Mouse (Mus musculus) embryonic facial prominence, embryonic 11.5 days (tissue): ENCODE measurements around the gene Cldn17. TPM values are rescaled to one million over a fixed set of nuclear protein-coding genes. Genes with fewer than 3 reads are reported as not detected.
A peak's percentile ranks its signal among the peaks of the same experiment; 100 is the strongest.

Source experiments
- ATAC-seq: fragments of 200-750 bp; cut with Nextera tagmentation; replicated peaks from 2 replicates; pipeline ENCODE4 v1.8.0; 2017; ENCODE audit warnings: low read depth; ENCODE audit not compliant: insufficient number of reproducible peaks, low FRiP score, low TSS enrichment
- DNase-seq: peaks from one replicate; pipeline ENCODE4 v3.0.0-alpha.2; 2015; ENCODE audit warnings: low spot score
- H3K27ac ChIP-seq: fragments of 300-500 bp; sonication (generic); replicated peaks from 2 replicates; pipeline ENCODE4 v1.5.1; 2014; ENCODE audit warnings: mild to moderate bottlenecking, low read depth, low read length, control low read depth
- H3K27me3 ChIP-seq: fragments of 300-500 bp; sonication (generic); 2 replicates; pipeline ENCODE4 v1.6.1; 2014; ENCODE audit warnings: mild to moderate bottlenecking, low read length, moderate library complexity, mixed read lengths; ENCODE audit not compliant: control insufficient read depth, insufficient read depth
- H3K36me3 ChIP-seq: fragments of 300-500 bp; sonication (generic); replicated peaks from 2 replicates; pipeline ENCODE4 v1.6.1; 2014; ENCODE audit warnings: low read depth, mild to moderate bottlenecking, low read length, moderate library complexity, mixed read lengths; ENCODE audit not compliant: control insufficient read depth, insufficient read depth
- H3K4me1 ChIP-seq: fragments of 300-500 bp; sonication (generic); 2 replicates; pipeline ENCODE4 v1.6.1; 2014; ENCODE audit warnings: low read length, mixed read lengths; ENCODE audit not compliant: control insufficient read depth, insufficient read depth
- H3K4me2 ChIP-seq: fragments of 300-500 bp; sonication (generic); 2 replicates; pipeline ENCODE4 v1.6.1; 2014; ENCODE audit warnings: low read depth, mild to moderate bottlenecking, control low read depth, low read length, moderate library complexity
- H3K4me3 ChIP-seq: fragments of 300-500 bp; sonication (generic); 2 replicates; pipeline ENCODE4 v1.5.1; 2014; ENCODE audit warnings: low read depth, low read length, control low read depth
- H3K9ac ChIP-seq: fragments of 300-500 bp; sonication (generic); replicated peaks from 2 replicates; pipeline ENCODE4 v1.6.1; 2014; ENCODE audit warnings: mild to moderate bottlenecking, control low read depth, low read length
- H3K9me3 ChIP-seq: fragments of 300-500 bp; sonication (generic); replicated peaks from 2 replicates; pipeline ENCODE4 v1.6.1; 2016; ENCODE audit warnings: mild to moderate bottlenecking, low read length, inconsistent platforms, mixed read lengths; ENCODE audit not compliant: control insufficient read depth
- WGBS: fragments of 180-500 bp; shearing (Covaris S2); extraction: QIAGEN DNeasy Blood & Tissue Kit; methylation state at CpG from one replicate; pipeline ENCODE4 v1.1.7; 2014; 5-methylcytosine and 5-hydroxymethylcytosine counted together
- polyA plus RNA-seq: library from polyadenylated mRNA; unstranded; fragments of >200 nt; fragmentation: Nextera tagmentation; extraction: Ambion mirVana; gene quantifications from 2 replicates; pipeline ENCODE4 v1.2.1, GENCODE M21; 2014

Cldn17 gene
- polyA plus RNA-seq: not detected in 2 replicates

- H3K27ac ChIP-seq: no peak within 1 kb of the TSS
- no peak within 1 kb of the TSS for H3K4me2 ChIP-seq
- no peaks in the 10 kb centered on the region for H3K27me3 ChIP-seq
- H3K4me1 ChIP-seq: no peaks in the 10 kb centered on the region
- DNase-seq: no peak
- whole genome bisulfite sequencing: 92% methylated on average over 6 of the region's 6 CpGs
- ATAC-seq: no peak
- H3K4me3 ChIP-seq: no peak within 1 kb of the TSS
- H3K9me3 ChIP-seq: no peaks in the 10 kb centered on the region
- H3K9ac ChIP-seq: no peak within 1 kb of the TSS
- H3K36me3 ChIP-seq: no peaks in the 10 kb centered on the region
These were observed at the start of gene Cldn17 for GRCm38 (mm10) chr16:88506878-88507277. Gene Cldn17 (minus strand): TSS chr16:88506978.

GRCm38 (mm10) chr16:88542488-88542887 is 35.7 kb upstream of the Cldn17 start:
- no peaks in the 10 kb centered on the region for H3K9me3 ChIP-seq

GRCm38 (mm10) chr16:88539841-88540487 is 33.2 kb upstream of the Cldn17 start:
- no peaks in the 10 kb centered on the region for H3K36me3 ChIP-seq

More at GRCm38 (mm10) chr16:88542488-88542887, 35.7 kb upstream of the Cldn17 start:
- H3K27ac ChIP-seq: no peak overlapping the region
- H3K4me1 ChIP-seq: no peaks in the 10 kb centered on the region
- WGBS: 55% methylated on average over 6 of the region's 6 CpGs
- ATAC-seq (no peak), DNase-seq (peak; percentile 67)
- H3K27me3 ChIP-seq: no peaks in the 10 kb centered on the region
- H3K9ac ChIP-seq: no peak overlapping the region
- H3K36me3 ChIP-seq: no peaks in the 10 kb centered on the region
- H3K4me2 ChIP-seq: no peak overlapping the region
- H3K4me3 ChIP-seq: no peak overlapping the region

GRCm38 (mm10) chr16:88511348-88511747 is 4.6 kb upstream of the Cldn17 start:
- no peaks in the 10 kb centered on the region for H3K9me3 ChIP-seq
- no peaks in the 10 kb centered on the region for H3K27me3 ChIP-seq
- no peak overlapping the region for H3K4me2 ChIP-seq
- no peak overlapping the region for H3K4me3 ChIP-seq
- no peak for ATAC-seq
- H3K36me3 ChIP-seq: no peaks in the 10 kb centered on the region
- no peak overlapping the region for H3K27ac ChIP-seq
- H3K4me1 ChIP-seq: no peaks in the 10 kb centered on the region
- no peak overlapping the region for H3K9ac ChIP-seq
- no peak for DNase-seq

More at GRCm38 (mm10) chr16:88539841-88540487, 33.2 kb upstream of the Cldn17 start:
- H3K4me3 ChIP-seq: no peak overlapping the region
- WGBS: 67% methylated on average over 3 of the region's 3 CpGs
- no peak for ATAC-seq
- DNase-seq: no peak
- H3K9me3 ChIP-seq: no peaks in the 10 kb centered on the region
- H3K27me3 ChIP-seq: no peaks in the 10 kb centered on the region
- no peak overlapping the region for H3K9ac ChIP-seq
- H3K4me1 ChIP-seq: no peaks in the 10 kb centered on the region
- H3K27ac ChIP-seq: no peak overlapping the region
- no peak overlapping the region for H3K4me2 ChIP-seq

- ATAC-seq (no peak), DNase-seq (no peak)
- no peak overlapping the region for H3K27ac ChIP-seq
- no peak overlapping the region for H3K9ac ChIP-seq
- no peaks in the 10 kb centered on the region for H3K27me3 ChIP-seq
- no peak overlapping the region for H3K4me3 ChIP-seq
- H3K4me1 ChIP-seq: no peaks in the 10 kb centered on the region
- 58% methylated on average over 4 of the region's 4 CpGs for WGBS
- no peaks in the 10 kb centered on the region for H3K36me3 ChIP-seq
- H3K9me3 ChIP-seq: no peaks in the 10 kb centered on the region
- no peak overlapping the region for H3K4me2 ChIP-seq
These were observed 1.4 kb upstream of the Cldn17 start for GRCm38 (mm10) chr16:88508150-88508549.

GRCm38 (mm10) chr16:88506338-88506737 is 440 bp downstream of the Cldn17 start:
- Histone ChIP-seq H3K9me3 (no peaks in the 10 kb centered on the region), H3K4me3 (no peak overlapping the region), H3K27me3 (no peaks in the 10 kb centered on the region), H3K4me2 (no peak overlapping the region), H3K36me3 (no peaks in the 10 kb centered on the region), H3K9ac (no peak overlapping the region), H3K4me1 (no peaks in the 10 kb centered on the region), H3K27ac (no peak overlapping the region)
- DNase-seq (no peak), ATAC-seq (no peak)
- WGBS: 95% methylated on average over 11 of the region's 11 CpGs

- Histone ChIP-seq H3K36me3 (no peaks in the 10 kb centered on the region), H3K4me1 (no peaks in the 10 kb centered on the region), H3K27ac (no peak overlapping the region), H3K27me3 (no peaks in the 10 kb centered on the region), H3K9me3 (no peaks in the 10 kb centered on the region), H3K4me2 (no peak overlapping the region), H3K9ac (no peak overlapping the region), H3K4me3 (no peak overlapping the region)
- no peak for ATAC-seq
- DNase-seq: no peak
These were observed 18.7 kb downstream of the Cldn17 start for GRCm38 (mm10) chr16:88488096-88488495.

- Histone ChIP-seq H3K4me2 (no peak overlapping the region), H3K36me3 (no peaks in the 10 kb centered on the region), H3K9me3 (no peaks in the 10 kb centered on the region), H3K4me3 (no peak overlapping the region), H3K27ac (no peak overlapping the region), H3K9ac (no peak overlapping the region), H3K4me1 (no peaks in the 10 kb centered on the region), H3K27me3 (no peaks in the 10 kb centered on the region)
- ATAC-seq (no peak), DNase-seq (no peak)
- 70% methylated on average over 3 of the region's 3 CpGs for WGBS
These were observed 26.6 kb downstream of the Cldn17 start for GRCm38 (mm10) chr16:88480011-88480774.
